Mouse (Mus musculus): ENCODE data around the gene 1700017D01Rik. TPM values are rescaled to one million over a fixed set of nuclear protein-coding genes. Genes with fewer than 3 reads are reported as not detected.

Gene 1700017D01Rik
- not detected for total RNA-seq (2023)

DNA sequence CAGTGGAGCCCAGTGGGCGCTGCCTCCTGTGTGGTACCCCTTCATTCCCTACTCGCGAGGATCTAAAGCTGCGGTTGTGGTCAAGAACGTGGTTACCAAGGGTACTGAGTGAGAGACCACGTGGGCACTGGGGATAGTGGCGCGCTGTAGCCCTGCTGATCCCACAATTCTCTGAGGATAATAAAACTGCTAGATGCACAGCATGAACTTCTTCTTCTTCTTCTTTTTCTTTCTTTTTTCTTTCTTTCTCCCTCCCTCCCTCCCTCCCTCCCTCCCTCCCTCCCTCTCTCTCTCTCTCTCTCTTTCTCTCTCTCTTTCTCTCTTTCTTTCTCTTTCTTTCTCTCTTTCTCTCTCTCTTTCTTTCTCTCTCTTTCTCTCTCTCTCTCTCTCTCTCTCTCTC is at the start of gene 1700017D01Rik:
1700017D01Rik (minus strand) TSS at position 101 of the 400 bp plus-strand sequence.

DNA sequence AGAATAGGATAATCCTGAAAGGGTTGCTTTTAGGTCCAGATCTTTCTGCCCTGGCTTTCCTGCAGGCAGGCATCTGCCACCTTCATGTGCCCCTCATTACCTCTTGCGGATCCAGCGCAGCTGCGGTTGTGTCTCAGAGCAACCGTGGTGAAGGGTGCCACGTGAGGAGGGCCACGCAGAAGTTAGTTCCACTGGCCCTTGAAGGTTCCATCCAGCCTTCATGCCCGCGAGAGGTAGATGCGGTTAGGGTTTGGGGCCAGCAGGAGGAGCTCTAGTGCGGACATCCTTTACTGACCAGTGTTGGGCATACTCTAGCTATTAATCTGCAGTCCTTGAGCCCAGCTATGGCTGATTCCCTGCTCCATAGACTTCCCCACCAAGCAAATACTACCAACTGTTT is 34.5 kb upstream of the 1700017D01Rik start, which contains the start of gene 1700025F22Rik:
1700025F22Rik (minus strand) TSS at position 149 of the 400 bp plus-strand sequence.

DNA sequence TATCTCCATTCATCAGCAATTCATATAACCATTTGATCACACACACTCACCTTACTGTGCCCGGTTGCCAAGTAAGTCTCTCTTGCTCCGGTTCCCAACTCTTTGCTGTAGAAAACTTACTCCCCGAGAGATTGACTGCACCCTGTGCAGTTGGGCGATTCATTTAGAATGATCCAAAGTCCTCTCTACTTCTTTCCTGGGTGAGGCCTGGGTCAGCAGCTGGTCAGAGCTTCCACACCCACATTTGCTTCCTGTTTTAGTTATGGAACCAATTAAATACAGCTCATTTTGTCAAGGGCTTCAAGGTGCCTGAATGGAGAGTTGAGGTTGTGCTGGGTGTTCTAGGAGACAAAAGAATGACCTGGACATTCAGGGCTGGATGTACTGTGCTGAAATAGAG is 49.7 kb downstream of the 1700017D01Rik start, which contains the start of gene Ms4a8a:
Ms4a8a (minus strand) TSS at position 169 of the 400 bp plus-strand sequence.

Other genes starting within 250 kb of the 1700017D01Rik start
- gene Tmem109, start 248.9 kb downstream of the 1700017D01Rik start, total RNA-seq (2023), result 10 to 100 TPM; 65.0 to 80.6 TPM
- gene Prpf19, start 235.6 kb downstream of the 1700017D01Rik start, total RNA-seq (2023), result 10 to 100 TPM; 76.7 to 80.8 TPM
- not detected for gene Zp1, start 210.2 kb downstream of the 1700017D01Rik start, total RNA-seq (2023)
- gene Ptgdr2, start 193.7 kb downstream of the 1700017D01Rik start, total RNA-seq (2023), result not detected
- 10 to 100 TPM; 27.2 to 34.8 TPM for gene Ccdc86, start 181.6 kb downstream of the 1700017D01Rik start, total RNA-seq (2023)
- not detected for gene Ms4a10, start 156.2 kb downstream of the 1700017D01Rik start, total RNA-seq (2023)
- not detected for gene Ms4a15, start 137.6 kb downstream of the 1700017D01Rik start, total RNA-seq (2023)
- not detected for gene Ms4a18, start 112.8 kb downstream of the 1700017D01Rik start, total RNA-seq (2023)
- gene Ms4a8a, start 49.8 kb downstream of the 1700017D01Rik start, total RNA-seq (2023), result 10 to 100 TPM; 89.5 to 96.5 TPM
- gene 1700025F22Rik, start 34.4 kb upstream of the 1700017D01Rik start, total RNA-seq (2023), result not detected
- gene Ms4a13, start 65.9 kb upstream of the 1700017D01Rik start, total RNA-seq (2023), result not detected
- gene Ms4a12, start 101.6 kb upstream of the 1700017D01Rik start, total RNA-seq (2023), result not detected
- gene Ms4a1, start 135.4 kb upstream of the 1700017D01Rik start, total RNA-seq (2023), result 1 to 10 TPM in 1 of 2 experiments, under 1 TPM in 1; 0.61 to 2.6 TPM
- not detected for gene Ms4a5, start 153.0 kb upstream of the 1700017D01Rik start, total RNA-seq (2023)
- under 1 TPM; 0.42 to 0.49 TPM for gene Ms4a14, start 183.6 kb upstream of the 1700017D01Rik start, total RNA-seq (2023)
- 1 to 10 TPM; 7.7 to 8.6 TPM for gene Ms4a7, start 205.3 kb upstream of the 1700017D01Rik start, total RNA-seq (2023)
- gene Ms4a4a, start 244.6 kb upstream of the 1700017D01Rik start, total RNA-seq (2023), result 100 to 1,000 TPM; 115 to 190 TPM

All from monocyte, adult 59 days (primary cell).